Mouse (Mus musculus): Measurements from ENCODE around the gene Ypel1.

DNA sequence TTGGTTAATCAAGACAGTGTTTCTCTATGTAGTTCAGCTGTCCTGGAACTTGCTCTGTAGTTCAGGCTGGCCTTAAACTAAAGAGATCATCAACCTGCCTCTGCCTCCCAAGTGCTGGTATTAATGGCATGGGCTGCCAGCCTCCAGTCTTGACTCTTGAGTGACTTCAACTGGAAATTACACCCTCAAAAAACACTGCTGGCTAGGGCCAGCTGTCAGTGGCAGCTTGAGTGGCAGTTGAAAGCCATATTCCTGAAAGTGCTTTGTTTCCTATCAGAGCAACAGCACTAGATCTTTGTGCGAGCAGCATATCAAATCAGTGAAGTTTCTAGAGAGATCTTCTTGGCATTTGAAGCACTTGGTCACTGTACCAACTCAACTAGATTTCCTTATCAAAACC is 28.1 kb upstream of the Ypel1 start:
- no peak for TF ChIP-seq CTCF (IDR thresholded peaks at IDR 0.05; ENCODE audit: insufficient read depth, low read length)
- TF ChIP-seq POLR2A (IDR thresholded peaks at IDR 0.05; ENCODE audit: borderline replicate concordance, extremely low read depth, low read depth, low read length): no peak
